Mouse (Mus musculus): ENCODE measurements around the gene Rps8. TPM values are rescaled to one million over a fixed set of nuclear protein-coding genes. Genes with fewer than 3 reads are reported as not detected.

Rps8 gene
- polyA plus RNA-seq, 1 experiment = 258 TPM

DNA sequence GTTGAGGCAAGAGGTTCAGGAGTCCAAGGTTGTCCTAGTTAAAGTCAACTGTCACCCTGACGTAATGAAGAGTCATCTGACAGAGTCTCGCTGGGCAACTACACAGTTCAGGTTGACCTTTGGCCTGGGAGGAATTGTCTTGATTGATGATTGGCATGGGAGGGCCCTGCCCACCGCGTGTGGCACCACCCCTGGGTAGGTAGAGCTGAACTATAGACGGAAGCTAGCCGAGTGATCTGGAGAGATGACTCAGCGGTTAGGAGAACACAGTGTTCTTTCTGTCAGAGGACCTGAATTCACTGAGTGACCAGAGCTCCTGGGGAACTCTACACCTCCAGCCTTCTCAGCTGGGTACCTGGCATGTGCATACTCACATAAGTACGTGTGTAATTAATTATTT is 20.0 kb downstream of the Rps8 start:
- H3K4me3 ChIP-seq (ENCODE audit: low read depth, low read length) = no peak overlapping the region
- H3K27me3 ChIP-seq (ENCODE audit: control insufficient read depth, insufficient read depth, low read length) = no peaks in the 10 kb centered on the region
- H3K27ac ChIP-seq (ENCODE audit: insufficient read depth, low read depth, low read length) = peak overlapping the region; percentile 96
- 16% methylated on average over 8 of the region's 8 CpGs for whole genome bisulfite sequencing
- peaks cover 3% of the 10 kb centered on the region; the same call in 1 of the 2 replicates for H3K36me3 ChIP-seq (ENCODE audit: control insufficient read depth, insufficient read depth, low read length)
- TF ChIP-seq CTCF (IDR thresholded peaks at IDR 0.05; ENCODE audit: extremely low read depth, insufficient read length, insufficient replicate concordance, low read depth, low read length) (no peak), POLR2A (IDR thresholded peaks at IDR 0.05; ENCODE audit: low read depth, low read length) (peak; percentile 43; the same call in 1 of the 2 replicates)
- H3K4me1 ChIP-seq (ENCODE audit: control insufficient read depth, insufficient read depth, insufficient read length, low read length) = peaks cover 18% of the 10 kb centered on the region

DNA sequence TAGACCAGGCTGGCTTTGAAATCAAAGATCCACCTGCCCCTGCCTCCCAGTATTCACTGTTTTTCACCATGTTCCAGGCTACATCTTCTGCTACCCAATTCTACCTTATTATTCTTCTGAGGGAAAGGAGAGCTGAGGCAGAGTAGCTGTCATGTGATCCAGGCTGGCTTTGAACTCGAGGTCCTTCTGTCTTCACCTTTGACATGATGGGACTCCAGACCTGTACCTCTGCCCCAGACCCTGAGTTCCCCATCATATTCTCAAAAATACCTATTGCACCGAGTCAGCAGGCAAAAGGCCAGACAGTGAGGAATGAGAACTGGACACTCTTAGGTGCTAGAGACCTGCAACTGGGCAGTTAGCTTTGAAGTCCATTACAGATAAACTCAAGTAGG is 21.4 kb downstream of the Rps8 start:
- no peak overlapping the region for H3K4me3 ChIP-seq (ENCODE audit: low read depth, low read length)
- WGBS = 29% methylated on average over 2 of the region's 2 CpGs
- H3K27ac ChIP-seq (ENCODE audit: insufficient read depth, low read depth, low read length) = peak overlapping the region; percentile 96
- H3K27me3 ChIP-seq (ENCODE audit: control insufficient read depth, insufficient read depth, low read length) = no peaks in the 10 kb centered on the region
- peaks cover 7% of the 10 kb centered on the region; the same call in 1 of the 2 replicates for H3K36me3 ChIP-seq (ENCODE audit: control insufficient read depth, insufficient read depth, low read length)
- TF ChIP-seq CTCF (IDR thresholded peaks at IDR 0.05; ENCODE audit: extremely low read depth, insufficient read length, insufficient replicate concordance, low read depth, low read length) (no peak), POLR2A (IDR thresholded peaks at IDR 0.05; ENCODE audit: low read depth, low read length) (no peak)
- peaks cover 18% of the 10 kb centered on the region for H3K4me1 ChIP-seq (ENCODE audit: control insufficient read depth, insufficient read depth, insufficient read length, low read length)

DNA sequence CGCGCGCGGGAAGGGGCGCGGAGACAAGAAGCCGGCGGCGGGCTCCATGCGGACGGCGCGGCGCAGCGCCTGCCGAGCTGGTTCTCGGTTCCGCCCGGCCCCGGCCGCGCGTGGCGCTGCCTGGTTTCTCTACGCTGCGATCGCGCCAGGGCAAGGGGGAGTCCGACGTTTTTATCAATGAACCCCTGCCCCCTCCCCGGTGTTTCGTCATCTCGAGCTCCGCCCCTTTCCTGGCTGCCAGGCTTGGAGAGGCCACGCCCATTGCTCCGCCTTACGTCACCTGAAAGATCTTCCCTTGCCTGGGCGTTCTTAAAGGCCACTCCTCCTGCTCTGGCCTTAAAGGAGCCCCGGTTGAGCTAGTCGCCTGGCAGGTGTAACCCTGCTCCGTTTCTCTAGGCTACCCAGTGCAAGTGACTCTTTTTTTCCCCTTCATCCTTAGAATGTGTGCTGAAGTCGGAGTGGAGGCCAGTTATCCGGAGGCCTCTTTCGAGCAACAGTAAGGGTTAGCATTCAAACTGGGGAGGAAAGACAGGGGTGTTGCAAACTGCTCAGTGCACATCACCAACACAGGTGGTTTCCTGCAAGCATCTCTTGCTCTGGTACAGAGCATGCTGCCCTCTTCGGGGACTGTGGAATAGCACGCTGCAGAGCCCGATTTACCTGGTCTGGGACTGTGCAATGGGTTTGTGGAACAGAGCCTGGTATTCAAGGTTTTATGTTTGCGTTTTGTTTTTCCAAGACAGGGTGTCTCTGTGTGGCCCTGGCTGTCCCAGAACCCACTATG is 22.0 kb downstream of the Rps8 start, which contains the start of gene Plk3:
Gene Plk3 (minus strand): TSS at position 147 of the 784 bp plus-strand sequence.
- Histone ChIP-seq H3K4me1 (ENCODE audit: control insufficient read depth, insufficient read depth, insufficient read length, low read length) (peaks cover 18% of the 10 kb centered on the region), H3K27ac (ENCODE audit: insufficient read depth, low read depth, low read length) (peak within 1 kb of the TSS; percentile 96), H3K27me3 (ENCODE audit: control insufficient read depth, insufficient read depth, low read length) (no peaks in the 10 kb centered on the region), H3K36me3 (ENCODE audit: control insufficient read depth, insufficient read depth, low read length) (peaks cover 10% of the 10 kb centered on the region), H3K4me3 (ENCODE audit: low read depth, low read length) (peak within 1 kb of the TSS; percentile 85)
- 2% methylated on average over 47 of the region's 48 CpGs for WGBS
- TF ChIP-seq POLR2A (IDR thresholded peaks at IDR 0.05; ENCODE audit: low read depth, low read length) (peak; percentile 92), CTCF (IDR thresholded peaks at IDR 0.05; ENCODE audit: extremely low read depth, insufficient read length, insufficient replicate concordance, low read depth, low read length) (no peak)

DNA sequence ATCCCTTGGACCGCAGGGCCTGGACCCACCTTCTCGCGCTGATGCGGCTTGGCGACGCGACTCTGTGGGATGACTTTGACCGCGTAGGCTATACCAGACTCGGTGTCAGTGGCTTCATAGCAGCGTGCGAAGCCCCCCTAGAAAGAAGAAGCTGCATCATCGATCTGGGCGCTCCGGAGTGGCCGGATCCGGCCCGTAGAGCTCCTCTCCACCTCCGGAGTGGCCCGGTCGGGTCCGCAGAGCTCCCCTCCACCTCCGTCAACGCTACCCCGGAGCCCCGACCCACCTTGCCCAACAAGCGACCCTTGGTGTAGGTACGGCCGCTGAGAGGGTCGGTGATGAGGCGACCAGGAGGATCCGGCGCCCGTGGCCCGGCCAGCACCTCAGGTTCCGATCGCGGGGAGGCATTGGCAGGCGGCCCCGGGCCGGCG is 22.7 kb downstream of the Rps8 start:
- 1% methylated on average over 42 of the region's 42 CpGs for WGBS
- Histone ChIP-seq H3K27me3 (ENCODE audit: control insufficient read depth, insufficient read depth, low read length) (no peaks in the 10 kb centered on the region), H3K4me3 (ENCODE audit: low read depth, low read length) (peak overlapping the region; percentile 85), H3K4me1 (ENCODE audit: control insufficient read depth, insufficient read depth, insufficient read length, low read length) (peaks cover 18% of the 10 kb centered on the region), H3K36me3 (ENCODE audit: control insufficient read depth, insufficient read depth, low read length) (peaks cover 15% of the 10 kb centered on the region), H3K27ac (ENCODE audit: insufficient read depth, low read depth, low read length) (0 out of 2 replicates have a peak overlapping the region, but pooled peaks have one; percentile 4)
- TF ChIP-seq POLR2A (IDR thresholded peaks at IDR 0.05; ENCODE audit: low read depth, low read length) (no peak; the same call in 1 of the 2 replicates), CTCF (IDR thresholded peaks at IDR 0.05; ENCODE audit: extremely low read depth, insufficient read length, insufficient replicate concordance, low read depth, low read length) (no peak)

DNA sequence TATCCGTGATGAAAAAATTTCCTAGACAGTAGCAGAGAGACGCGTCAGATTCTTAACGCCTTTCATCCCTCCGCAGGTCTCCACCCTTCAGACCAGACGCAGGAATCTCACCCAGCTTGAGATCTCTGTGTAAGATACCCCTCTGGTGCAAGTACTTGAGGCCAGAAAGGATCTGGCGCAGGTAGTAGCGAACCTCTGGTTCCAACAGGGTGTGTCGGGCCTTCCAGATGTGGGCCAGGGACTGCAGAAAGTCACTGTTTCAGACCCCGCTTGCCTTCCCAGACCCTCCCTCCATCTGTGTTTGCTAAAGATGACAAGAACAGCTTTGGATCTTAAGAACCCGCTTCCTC is 23.3 kb downstream of the Rps8 start:
- Histone ChIP-seq H3K4me3 (ENCODE audit: low read depth, low read length) (peak overlapping the region; percentile 85), H3K27ac (ENCODE audit: insufficient read depth, low read depth, low read length) (no peak overlapping the region), H3K4me1 (ENCODE audit: control insufficient read depth, insufficient read depth, insufficient read length, low read length) (peaks cover 17% of the 10 kb centered on the region; the same call in 1 of the 2 replicates), H3K27me3 (ENCODE audit: control insufficient read depth, insufficient read depth, low read length) (no peaks in the 10 kb centered on the region), H3K36me3 (ENCODE audit: control insufficient read depth, insufficient read depth, low read length) (peaks cover 20% of the 10 kb centered on the region)
- WGBS = 79% methylated on average over 11 of the region's 11 CpGs
- TF ChIP-seq POLR2A (IDR thresholded peaks at IDR 0.05; ENCODE audit: low read depth, low read length) (no peak), CTCF (IDR thresholded peaks at IDR 0.05; ENCODE audit: extremely low read depth, insufficient read length, insufficient replicate concordance, low read depth, low read length) (no peak)

DNA sequence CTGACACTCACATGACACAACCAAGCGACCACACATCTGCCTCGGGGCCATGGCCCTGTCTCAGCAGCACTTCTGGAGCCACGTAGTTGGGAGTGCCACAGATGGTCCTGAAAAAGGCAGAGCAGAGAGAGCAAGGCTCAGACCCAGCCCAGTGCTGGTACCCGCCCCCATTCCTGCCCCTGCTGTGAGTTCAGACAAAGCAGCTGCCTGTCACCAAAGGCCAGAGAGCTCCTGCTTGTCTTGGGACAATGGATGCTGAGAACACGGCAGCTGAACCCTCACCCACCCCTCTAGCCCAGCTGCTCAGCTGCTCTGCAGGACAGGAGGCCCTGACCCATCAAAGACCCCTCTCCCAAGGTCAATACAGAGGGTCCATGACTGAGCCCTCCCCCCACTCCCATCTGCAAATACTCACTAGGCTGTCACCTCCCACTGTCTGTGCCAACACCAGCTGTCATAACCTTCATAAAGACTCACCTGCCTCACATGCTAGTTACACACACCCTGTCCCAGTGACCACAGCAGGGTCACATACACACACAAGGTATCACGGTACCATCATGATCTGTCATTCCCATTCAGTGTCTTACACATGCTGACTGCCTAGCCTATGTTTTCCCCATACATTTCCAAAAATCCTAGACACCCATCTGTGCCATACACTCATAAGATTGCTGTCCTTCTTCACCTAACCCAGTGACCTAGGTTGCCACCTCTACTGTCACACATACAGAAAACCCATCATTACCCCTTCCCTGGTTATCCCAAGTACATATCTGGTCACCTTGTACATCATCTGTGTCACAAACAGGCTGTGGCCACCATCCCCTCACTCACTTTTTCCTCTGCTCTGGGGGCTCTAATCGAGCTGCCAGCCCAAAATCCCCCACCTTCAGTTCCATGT is 23.9 kb downstream of the Rps8 start:
- peaks cover 17% of the 10 kb centered on the region; the same call in 1 of the 2 replicates for H3K4me1 ChIP-seq (ENCODE audit: control insufficient read depth, insufficient read depth, insufficient read length, low read length)
- peaks cover 20% of the 10 kb centered on the region for H3K36me3 ChIP-seq (ENCODE audit: control insufficient read depth, insufficient read depth, low read length)
- no peak overlapping the region for H3K27ac ChIP-seq (ENCODE audit: insufficient read depth, low read depth, low read length)
- H3K4me3 ChIP-seq (ENCODE audit: low read depth, low read length) = peak overlapping the region; percentile 85
- TF ChIP-seq POLR2A (IDR thresholded peaks at IDR 0.05; ENCODE audit: low read depth, low read length) (no peak), CTCF (IDR thresholded peaks at IDR 0.05; ENCODE audit: extremely low read depth, insufficient read length, insufficient replicate concordance, low read depth, low read length) (no peak)
- no peaks in the 10 kb centered on the region for H3K27me3 ChIP-seq (ENCODE audit: control insufficient read depth, insufficient read depth, low read length)
- WGBS = 75% methylated on average over 7 of the region's 7 CpGs
